Mouse (Mus musculus): ENCODE measurements around the gene Krtap28-13.
A peak's percentile ranks its signal among the peaks of the same experiment; 100 is the strongest.

Krtap28-13 gene

DNA sequence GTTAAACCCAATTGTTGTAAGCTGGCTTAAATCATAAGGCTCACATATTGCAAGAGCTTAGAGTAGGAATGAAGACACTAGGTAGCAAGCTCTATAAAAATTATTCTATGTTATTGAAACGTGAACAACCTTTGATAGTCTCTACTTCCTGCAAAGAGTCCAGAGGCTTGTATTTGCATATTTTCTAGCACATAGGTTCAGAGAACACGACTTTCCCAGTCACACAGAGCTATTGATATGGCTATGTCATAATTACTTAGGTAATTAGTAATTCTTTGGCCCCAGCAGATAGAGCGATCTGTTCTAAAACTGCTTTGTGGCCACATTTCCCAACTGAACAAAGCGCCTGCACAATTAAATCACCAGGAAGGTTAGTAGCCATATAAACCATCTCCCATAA, 36.2 kb downstream of the Krtap28-13 start:
- DNase-seq: no peak

DNA sequence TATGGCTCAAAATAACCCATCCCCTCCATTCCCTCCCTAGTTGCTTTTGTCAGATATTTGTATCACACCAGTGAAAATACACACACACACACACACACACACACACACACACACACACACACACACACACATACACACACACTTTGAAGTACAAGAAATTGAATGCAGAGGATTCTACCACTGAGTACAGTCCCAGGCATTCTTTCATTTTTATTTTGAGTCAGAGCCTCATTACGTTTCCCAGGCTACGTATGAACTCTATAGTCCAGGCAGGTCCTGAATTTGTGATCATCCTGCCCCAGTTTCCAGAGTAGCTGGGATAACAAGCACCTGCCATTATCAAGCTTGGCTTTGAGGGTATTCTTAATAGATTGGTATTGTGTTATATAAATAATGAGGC, 38.4 kb downstream of the Krtap28-13 start:
- DNase-seq: no peak

DNA sequence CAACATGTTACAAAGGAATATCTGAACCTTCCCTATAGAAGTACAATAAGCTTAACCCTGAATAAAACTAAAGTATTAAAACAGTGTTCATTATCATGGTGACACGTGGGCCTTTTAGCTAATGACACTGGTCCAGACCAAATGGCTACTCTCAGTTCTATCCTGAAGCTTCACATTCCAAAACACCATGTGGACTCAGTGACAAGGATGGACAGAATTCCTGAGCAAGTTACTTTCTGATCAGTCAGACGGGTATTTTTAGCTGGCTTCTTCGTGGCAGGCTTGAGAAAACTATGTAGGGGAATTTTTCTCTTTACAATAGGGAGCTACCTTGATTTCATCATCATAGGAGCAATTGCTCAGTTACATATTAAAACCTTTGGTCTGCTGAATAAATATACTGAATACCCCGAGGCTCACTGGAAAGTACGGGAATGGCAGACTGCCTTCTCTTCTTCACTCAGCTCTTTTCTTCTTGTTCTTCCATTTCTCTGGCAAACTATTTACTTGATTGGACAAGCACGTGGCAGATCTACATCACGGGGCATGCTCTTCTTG, 38.9 kb downstream of the Krtap28-13 start:
- DNase-seq: no peak

DNA sequence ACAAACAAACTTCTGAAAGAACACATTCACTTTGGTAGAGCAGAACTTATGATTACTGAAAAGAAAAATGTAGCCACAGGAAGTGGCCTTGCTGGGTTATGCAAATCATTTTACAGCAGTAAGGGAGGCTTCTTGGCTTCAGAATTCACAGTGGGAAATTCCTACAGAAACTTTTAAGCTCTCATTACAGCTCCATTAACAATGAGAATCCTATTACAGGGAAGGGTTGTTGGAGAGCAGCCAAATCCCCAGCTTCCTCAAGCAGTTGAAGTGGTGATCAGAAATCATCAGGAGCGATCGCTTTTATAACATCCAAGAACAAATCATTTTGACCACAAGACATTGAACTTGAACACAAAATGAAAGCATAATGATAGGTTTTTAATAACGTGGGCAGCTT, 41.2 kb downstream of the Krtap28-13 start:
- DNase-seq: peak; percentile 62 to 74

DNA sequence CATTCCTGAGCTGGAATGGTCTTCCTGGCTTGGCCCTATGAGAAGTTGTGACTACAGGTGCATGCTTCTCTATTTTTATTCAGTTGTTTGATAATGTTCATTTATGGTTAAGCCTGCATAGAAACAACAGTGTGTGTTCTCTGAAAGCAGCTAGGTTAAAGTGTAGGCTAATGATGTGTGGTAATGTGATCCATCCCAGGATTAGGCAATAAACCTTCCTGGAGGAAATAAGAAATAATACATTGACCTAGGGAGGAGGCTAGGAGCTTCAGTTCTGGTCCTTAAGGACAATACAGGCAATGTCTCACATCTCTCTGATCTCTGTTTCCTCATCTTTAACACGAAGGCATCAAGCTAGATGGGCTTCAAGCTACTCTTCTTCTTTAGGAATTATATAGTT, 44.7 kb downstream of the Krtap28-13 start:
- no peak for DNase-seq

DNA sequence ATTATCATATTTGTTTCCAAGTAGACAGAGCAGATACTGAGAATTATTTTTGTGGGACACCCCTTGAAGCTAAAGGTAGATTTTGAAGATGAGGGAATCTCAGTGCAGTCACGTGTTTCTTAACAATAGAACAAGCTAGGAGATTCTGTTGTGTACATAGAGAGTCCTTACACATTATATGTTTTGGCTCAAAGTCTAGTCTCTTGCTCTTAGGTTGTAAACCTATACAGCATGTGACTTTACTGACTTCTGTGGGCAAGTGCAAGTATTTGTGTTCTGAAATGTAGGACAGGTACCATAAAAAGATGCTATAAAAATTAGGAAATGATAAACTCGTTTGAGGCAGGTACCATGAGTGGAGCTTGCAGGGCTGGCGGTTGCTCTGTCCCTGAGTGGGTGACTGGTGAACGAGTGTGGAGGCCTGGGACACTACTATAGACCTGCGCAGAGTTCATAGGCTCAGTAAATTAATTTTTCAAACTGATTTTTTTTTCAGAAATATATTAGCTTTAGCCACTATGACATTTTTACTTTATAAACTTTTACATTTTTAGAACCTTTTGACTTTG, 46.8 kb downstream of the Krtap28-13 start:
- DNase-seq: no peak

DNA sequence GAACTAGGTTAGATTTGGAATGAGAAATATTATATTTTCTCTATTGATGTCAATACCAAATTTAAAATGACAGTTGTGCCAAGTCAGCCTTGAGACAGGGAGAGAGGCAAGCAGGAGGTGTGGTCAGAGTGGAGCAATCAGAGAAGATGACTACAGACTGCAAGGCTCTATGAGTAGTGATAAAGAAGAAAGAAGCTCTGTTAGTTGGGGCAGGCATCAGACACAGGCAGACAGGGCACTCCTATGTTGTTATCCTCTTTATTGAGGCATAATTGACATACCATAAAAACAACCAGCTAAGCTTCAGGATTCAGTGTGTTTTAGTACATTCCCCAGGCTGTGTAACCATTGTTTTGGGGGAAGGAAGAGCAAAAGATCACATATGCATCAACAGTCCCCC, 50.3 kb downstream of the Krtap28-13 start:
- DNase-seq: no peak

Data from kidney, postnatal 4 days (tissue).